Mouse (Mus musculus) intestine, postnatal 0 days (tissue): Measurements from ENCODE around the gene Nrbf2. TPM values are rescaled to one million over a fixed set of nuclear protein-coding genes. Genes with fewer than 3 reads are reported as not detected.
A peak's percentile ranks its signal among the peaks of the same experiment; 100 is the strongest.

Experiments used
- ATAC-seq: fragments of 200-750 bp; cut with Nextera tagmentation; 2 replicates; pipeline ENCODE4 v1.8.0; 2017; ENCODE audit warnings: mild to moderate bottlenecking, moderate TSS enrichment, moderate library complexity
- H3K27ac ChIP-seq: fragments of 300-500 bp; sonication (generic); 2 replicates; pipeline ENCODE4 v1.5.1; 2014; ENCODE audit warnings: mild to moderate bottlenecking, low read depth, low read length, moderate library complexity
- H3K27me3 ChIP-seq: fragments of 300-500 bp; sonication (generic); replicated peaks from 2 replicates; pipeline ENCODE4 v1.6.1; 2014; ENCODE audit warnings: low read length, mixed read lengths; ENCODE audit not compliant: control insufficient read depth, insufficient read depth
- H3K36me3 ChIP-seq: fragments of 300-500 bp; sonication (generic); 2 replicates; pipeline ENCODE4 v1.6.1; 2014; ENCODE audit warnings: mild to moderate bottlenecking, moderate library complexity; ENCODE audit not compliant: control insufficient read depth, insufficient read depth
- H3K4me1 ChIP-seq: fragments of 300-500 bp; sonication (generic); replicated peaks from 2 replicates; pipeline ENCODE4 v1.6.1; 2014; ENCODE audit warnings: antibody characterized with exemption, low read length, mixed read lengths; ENCODE audit not compliant: control insufficient read depth, insufficient read depth
- H3K4me2 ChIP-seq: fragments of 300-500 bp; sonication (generic); replicated peaks from 2 replicates; pipeline ENCODE4 v1.6.1; 2014; ENCODE audit warnings: low read depth, mild to moderate bottlenecking, moderate library complexity
- H3K4me3 ChIP-seq: fragments of 300-500 bp; sonication (generic); 2 replicates; pipeline ENCODE4 v1.5.1; 2014; ENCODE audit warnings: low read depth, low read length
- H3K9ac ChIP-seq: fragments of 300-500 bp; sonication (generic); 2 replicates; pipeline ENCODE4 v1.6.1; 2014; ENCODE audit warnings: mild to moderate bottlenecking, low read depth, low read length
- H3K9me3 ChIP-seq: fragments of 300-500 bp; sonication (generic); 2 replicates; pipeline ENCODE4 v1.6.1; 2016; ENCODE audit warnings: mixed run types; ENCODE audit not compliant: control insufficient read depth
- CTCF ChIP-seq: sonication (generic); IDR thresholded peaks from 2 replicates; pipeline ENCODE4 v1.5.1; 2016; ENCODE audit warnings: low read depth, mild to moderate bottlenecking, control low read depth, antibody characterized with exemption, moderate library complexity
- WGBS: fragments of 180-500 bp; shearing (Covaris S2); extraction: QIAGEN DNeasy Blood & Tissue Kit; methylation state at CpG from one replicate; pipeline ENCODE4 v1.1.7; 2014; 5-methylcytosine and 5-hydroxymethylcytosine counted together
- polyA plus RNA-seq: library from polyadenylated mRNA; unstranded; fragments of >200 nt; fragmentation: Nextera tagmentation; extraction: Ambion mirVana; gene quantifications from 2 replicates; pipeline ENCODE4 v1.2.1, GENCODE M21; 2015

Nrbf2 gene
- polyA plus RNA-seq, 1 experiment from 2014 or later = 31.7 TPM

DNA sequence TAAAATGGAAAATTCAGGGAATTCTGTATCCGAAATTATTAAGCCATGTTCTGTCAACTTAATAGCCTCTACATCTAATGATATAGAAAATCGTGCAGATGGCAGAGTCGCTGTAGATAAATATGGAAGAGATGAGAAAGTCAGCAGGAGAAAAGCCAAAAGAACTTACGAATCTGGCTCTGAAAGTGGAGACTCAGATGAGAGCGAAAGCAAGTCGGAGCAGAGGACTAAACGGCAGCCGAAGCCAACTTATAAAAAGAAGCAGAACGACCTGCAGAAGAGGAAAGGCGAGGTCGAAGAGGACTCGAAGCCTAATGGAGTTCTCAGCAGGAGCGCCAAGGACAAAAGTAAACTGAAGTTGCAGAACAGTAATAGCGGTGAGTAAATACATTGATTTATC, 58.6 kb downstream of the Nrbf2 start:
- H3K27ac ChIP-seq = no peak overlapping the region
- H3K4me1 ChIP-seq = no peaks in the 10 kb centered on the region
- no peaks in the 10 kb centered on the region for H3K9me3 ChIP-seq
- no peak overlapping the region for H3K9ac ChIP-seq
- no peak for ATAC-seq
- no peak for TF ChIP-seq CTCF
- H3K27me3 ChIP-seq = no peaks in the 10 kb centered on the region
- 64% methylated on average over 14 of the region's 14 CpGs for WGBS
- no peak overlapping the region for H3K4me3 ChIP-seq
- peak overlapping the region; percentile 17; the same call in 1 of the 2 replicates for H3K4me2 ChIP-seq
- peaks cover 42% of the 10 kb centered on the region for H3K36me3 ChIP-seq

GRCm38 (mm10) chr10:67226109-67226508, 59.0 kb downstream of the Nrbf2 start:
- Histone ChIP-seq H3K4me1 (no peaks in the 10 kb centered on the region), H3K27me3 (no peaks in the 10 kb centered on the region), H3K9me3 (no peaks in the 10 kb centered on the region), H3K4me3 (no peak overlapping the region), H3K9ac (no peak overlapping the region), H3K36me3 (peaks cover 43% of the 10 kb centered on the region), H3K4me2 (no peak overlapping the region), H3K27ac (no peak overlapping the region)
- no peak for ATAC-seq
- no peak for TF ChIP-seq CTCF
- 68% methylated on average over 7 of the region's 7 CpGs for WGBS

GRCm38 (mm10) chr10:67225528-67225927, 59.6 kb downstream of the Nrbf2 start:
- H3K27ac ChIP-seq = peak overlapping the region; percentile 0; the same call in 1 of the 2 replicates
- peaks cover 42% of the 10 kb centered on the region for H3K36me3 ChIP-seq
- no peaks in the 10 kb centered on the region for H3K9me3 ChIP-seq
- no peak overlapping the region for H3K4me3 ChIP-seq
- H3K9ac ChIP-seq = no peak overlapping the region
- whole genome bisulfite sequencing = 86% methylated on average over 6 of the region's 6 CpGs
- TF ChIP-seq CTCF = no peak
- no peaks in the 10 kb centered on the region for H3K4me1 ChIP-seq
- no peak for ATAC-seq
- H3K27me3 ChIP-seq = no peaks in the 10 kb centered on the region
- no peak overlapping the region for H3K4me2 ChIP-seq

GRCm38 (mm10) chr10:67223942-67224341, 61.2 kb downstream of the Nrbf2 start:
- H3K9ac ChIP-seq = no peak overlapping the region
- no peaks in the 10 kb centered on the region for H3K4me1 ChIP-seq
- peaks cover 56% of the 10 kb centered on the region for H3K36me3 ChIP-seq
- no peaks in the 10 kb centered on the region for H3K27me3 ChIP-seq
- no peak overlapping the region for H3K4me2 ChIP-seq
- no peak for TF ChIP-seq CTCF
- no peak for ATAC-seq
- no peaks in the 10 kb centered on the region for H3K9me3 ChIP-seq
- H3K4me3 ChIP-seq = no peak overlapping the region
- 72% methylated on average over 3 of the region's 4 CpGs for WGBS
- H3K27ac ChIP-seq = no peak overlapping the region

GRCm38 (mm10) chr10:67221284-67221683, 63.8 kb downstream of the Nrbf2 start:
- TF ChIP-seq CTCF = no peak
- H3K4me1 ChIP-seq = no peaks in the 10 kb centered on the region
- no peaks in the 10 kb centered on the region for H3K9me3 ChIP-seq
- no peaks in the 10 kb centered on the region for H3K27me3 ChIP-seq
- H3K36me3 ChIP-seq = peaks cover 60% of the 10 kb centered on the region
- no peak overlapping the region for H3K9ac ChIP-seq
- WGBS = 40% methylated on average over 5 of the region's 5 CpGs
- H3K27ac ChIP-seq = no peak overlapping the region
- no peak overlapping the region for H3K4me3 ChIP-seq
- ATAC-seq = no peak
- H3K4me2 ChIP-seq = no peak overlapping the region

- no peak overlapping the region for H3K4me3 ChIP-seq
- TF ChIP-seq CTCF = no peak
- H3K27me3 ChIP-seq = no peaks in the 10 kb centered on the region
- no peaks in the 10 kb centered on the region for H3K9me3 ChIP-seq
- WGBS = 71% methylated on average over 4 of the region's 4 CpGs
- H3K9ac ChIP-seq = no peak overlapping the region
- no peak overlapping the region for H3K4me2 ChIP-seq
- no peaks in the 10 kb centered on the region for H3K4me1 ChIP-seq
- H3K36me3 ChIP-seq = peaks cover 56% of the 10 kb centered on the region
- peak overlapping the region; percentile 7; the same call in 1 of the 2 replicates for H3K27ac ChIP-seq
- ATAC-seq = no peak
Observed at GRCm38 (mm10) chr10:67220251-67220650, 64.9 kb downstream of the Nrbf2 start.
